Mouse (Mus musculus) cortical plate, adult 2 months (tissue): ENCODE results near the gene Gramd2.

ENCODE experiments used
- CTCF ChIP-seq: fragments of 200-500 bp; IDR thresholded peaks from 2 replicates; pipeline ENCODE4 v1.5.1; 2011; ENCODE audit warnings: mild to moderate bottlenecking, control low read depth, low read length; ENCODE audit not compliant: insufficient read depth; ENCODE audit errors: extremely low read depth
- POLR2A ChIP-seq: fragments of 200-500 bp; IDR thresholded peaks from 2 replicates; pipeline ENCODE4 v1.6.1; 2011; ENCODE audit warnings: mild to moderate bottlenecking, low read length, control low read depth; ENCODE audit not compliant: insufficient read depth; ENCODE audit errors: extremely low read depth

DNA sequence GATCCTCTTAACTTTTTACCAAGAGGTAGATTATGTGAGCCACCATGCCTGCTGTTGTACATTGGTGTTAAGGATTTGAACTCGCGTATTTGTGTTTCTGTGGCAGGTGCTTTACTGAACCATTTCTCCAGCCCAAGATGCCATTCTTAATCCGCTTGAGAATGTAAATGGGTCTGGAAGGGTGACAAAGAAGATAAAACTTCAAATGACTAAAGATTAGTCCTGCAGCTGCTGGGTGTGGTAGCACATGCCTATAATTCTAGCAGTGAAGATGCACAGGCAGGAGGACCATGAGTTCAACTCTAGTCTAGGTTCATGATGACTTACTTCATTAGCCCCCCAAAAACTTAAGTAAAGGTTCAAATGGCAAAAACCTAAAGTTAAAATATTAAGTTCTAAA, 64.0 kb downstream of the Gramd2 start:
- TF ChIP-seq POLR2A (no peak), CTCF (no peak)
